Mouse (Mus musculus) hindbrain, embryonic 11.5 days (tissue): ENCODE data around the gene Ms4a15. TPM values are rescaled to one million over a fixed set of nuclear protein-coding genes. Genes with fewer than 3 reads are reported as not detected.
A peak's percentile ranks its signal among the peaks of the same experiment; 100 is the strongest.

ENCODE experiments used
- ATAC-seq: fragments of 200-750 bp; cut with Nextera tagmentation; 2 replicates; pipeline ENCODE4 v1.8.0; 2017; ENCODE audit warnings: mild to moderate bottlenecking, moderate TSS enrichment, moderate library complexity; ENCODE audit not compliant: low FRiP score
- DNase-seq: peaks from one replicate; pipeline ENCODE4 v3.0.0-alpha.2; 2015; ENCODE audit warnings: low spot score
- H3K27ac ChIP-seq: fragments of 300-500 bp; sonication (generic); 2 replicates; pipeline ENCODE4 v1.5.1; 2014; ENCODE audit warnings: mild to moderate bottlenecking, low read depth, low read length
- H3K27me3 ChIP-seq: fragments of 300-500 bp; sonication (generic); 2 replicates; pipeline ENCODE4 v1.6.1; 2014; ENCODE audit warnings: mild to moderate bottlenecking, low read length, moderate library complexity, mixed read lengths; ENCODE audit not compliant: control insufficient read depth, insufficient read depth
- H3K36me3 ChIP-seq: fragments of 300-500 bp; sonication (generic); 2 replicates; pipeline ENCODE4 v1.6.1; 2014; ENCODE audit warnings: mild to moderate bottlenecking, low read length, moderate library complexity, mixed read lengths; ENCODE audit not compliant: control insufficient read depth, insufficient read depth
- H3K4me1 ChIP-seq: fragments of 300-500 bp; sonication (generic); replicated peaks from 2 replicates; pipeline ENCODE4 v1.6.1; 2014; ENCODE audit warnings: low read length, mixed read lengths; ENCODE audit not compliant: control insufficient read depth, insufficient read depth
- H3K4me2 ChIP-seq: fragments of 300-500 bp; sonication (generic); replicated peaks from 2 replicates; pipeline ENCODE4 v1.6.1; 2014; ENCODE audit warnings: mild to moderate bottlenecking, low read depth, low read length
- H3K4me3 ChIP-seq: fragments of 300-500 bp; sonication (generic); 2 replicates; pipeline ENCODE4 v1.5.1; 2014; ENCODE audit warnings: low read depth, low read length
- H3K9ac ChIP-seq: fragments of 300-500 bp; sonication (generic); 2 replicates; pipeline ENCODE4 v1.6.1; 2014; ENCODE audit warnings: low read depth, low read length
- H3K9me3 ChIP-seq: fragments of 300-500 bp; sonication (generic); 2 replicates; pipeline ENCODE4 v1.6.1; 2016; ENCODE audit warnings: low read length; ENCODE audit not compliant: control insufficient read depth
- WGBS: fragments of 180-500 bp; shearing (Covaris S2); extraction: QIAGEN DNeasy Blood & Tissue Kit; methylation state at CpG from one replicate; pipeline ENCODE4 v1.1.7; 2014; 5-methylcytosine and 5-hydroxymethylcytosine counted together
- polyA plus RNA-seq: library from polyadenylated mRNA; unstranded; fragments of >200 nt; fragmentation: Nextera tagmentation; extraction: Ambion mirVana; gene quantifications from 2 replicates; pipeline ENCODE4 v1.2.1, GENCODE M21; 2014

Gene Ms4a15
- polyA plus RNA-seq, 1 experiment from 2014 or later: not detected

DNA sequence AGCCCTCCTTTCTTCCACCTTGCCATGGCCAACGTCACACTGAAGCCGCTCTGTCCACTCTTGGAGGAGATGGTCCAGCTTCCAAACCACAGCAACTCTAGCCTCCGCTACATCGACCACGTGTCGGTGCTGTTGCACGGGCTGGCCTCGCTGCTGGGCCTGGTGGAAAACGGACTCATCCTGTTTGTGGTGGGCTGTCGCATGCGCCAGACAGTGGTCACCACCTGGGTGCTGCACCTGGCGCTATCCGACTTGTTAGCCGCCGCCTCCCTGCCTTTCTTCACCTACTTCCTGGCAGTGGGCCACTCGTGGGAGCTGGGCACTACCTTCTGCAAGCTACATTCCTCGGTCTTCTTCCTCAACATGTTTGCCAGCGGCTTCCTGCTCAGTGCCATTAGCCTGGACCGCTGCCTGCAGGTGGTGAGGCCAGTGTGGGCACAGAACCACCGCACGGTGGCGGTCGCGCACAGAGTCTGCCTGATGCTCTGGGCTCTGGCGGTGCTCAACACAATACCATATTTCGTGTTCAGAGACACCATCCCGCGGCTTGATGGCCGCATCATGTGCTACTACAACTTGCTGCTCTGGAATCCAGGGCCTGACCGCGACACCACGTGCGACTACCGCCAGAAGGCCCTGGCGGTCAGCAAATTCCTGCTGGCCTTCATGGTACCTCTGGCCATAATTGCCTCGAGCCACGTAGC is 52.8 kb downstream of the Ms4a15 start:
- no peaks in the 10 kb centered on the region for H3K27me3 ChIP-seq
- peak overlapping the region; percentile 33 for H3K4me3 ChIP-seq
- H3K36me3 ChIP-seq: no peaks in the 10 kb centered on the region; the same call in 1 of the 2 replicates
- H3K4me2 ChIP-seq: peak overlapping the region; percentile 80
- ATAC-seq (peak; percentile 93), DNase-seq (peak; percentile 92)
- 17% methylated on average over 37 of the region's 37 CpGs for WGBS
- peak overlapping the region; percentile 72 for H3K9ac ChIP-seq
- peak overlapping the region; percentile 58 for H3K27ac ChIP-seq
- no peaks in the 10 kb centered on the region for H3K9me3 ChIP-seq
- H3K4me1 ChIP-seq: 0 out of 2 replicates have a peak, but pooled peaks cover 4% of the 10 kb centered on the region

DNA sequence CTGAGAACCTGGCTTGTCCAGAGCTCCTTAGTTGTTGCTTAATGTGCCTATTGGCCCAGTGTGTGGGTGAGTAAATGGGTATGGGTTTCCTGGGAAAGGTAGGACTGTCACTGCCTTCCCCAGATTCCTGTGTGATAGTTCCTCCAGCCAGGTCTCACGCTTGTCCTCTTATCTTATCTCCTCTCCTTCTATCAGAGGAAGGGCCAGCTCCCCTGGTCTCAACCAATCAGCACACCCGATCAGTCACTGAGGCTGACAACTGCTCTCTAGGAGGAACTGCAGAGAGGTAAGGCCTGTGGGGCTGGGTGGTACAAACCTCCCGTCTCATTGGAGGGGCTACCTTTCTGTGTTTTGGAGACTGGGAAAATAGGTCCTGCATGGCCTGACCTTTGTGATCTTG is 54.3 kb downstream of the Ms4a15 start:
- no peak overlapping the region for H3K4me3 ChIP-seq
- no peak for ATAC-seq

DNA sequence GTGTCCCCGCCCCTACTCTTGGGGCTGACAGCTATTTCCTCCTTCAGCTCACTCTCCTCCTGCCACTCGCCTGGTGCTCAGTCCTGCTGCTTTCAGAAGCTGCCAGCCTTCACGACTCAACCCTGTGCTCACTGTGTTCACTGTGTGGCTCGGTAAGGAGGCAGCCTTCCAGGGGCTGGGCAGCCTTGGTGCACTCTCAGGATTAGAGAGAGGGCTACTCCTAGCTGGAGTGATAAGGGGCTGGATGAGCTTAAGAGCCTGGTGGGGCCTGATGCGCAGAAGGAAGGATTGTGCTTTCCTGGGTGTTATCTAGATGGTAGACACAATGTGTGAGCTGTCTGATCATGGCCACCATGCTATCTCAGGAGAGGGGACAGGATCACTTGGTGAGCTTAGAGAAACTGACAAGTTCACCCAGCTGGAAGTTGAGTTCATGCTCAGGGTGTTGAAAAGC is 55.9 kb downstream of the Ms4a15 start, which contains the start of gene Ptgdr2:
TSS of gene Ptgdr2 (plus strand) at position 51 of the 454 bp plus-strand sequence.
- no peak for ATAC-seq
- H3K9me3 ChIP-seq: no peaks in the 10 kb centered on the region
- no peak within 1 kb of the TSS for H3K9ac ChIP-seq
- H3K36me3 ChIP-seq: no peaks in the 10 kb centered on the region
- 0 out of 2 replicates have a peak, but pooled peaks cover 4% of the 10 kb centered on the region for H3K4me1 ChIP-seq
- 58% methylated on average over 5 of the region's 5 CpGs for WGBS
- H3K27me3 ChIP-seq: no peaks in the 10 kb centered on the region
- H3K4me2 ChIP-seq: no peak within 1 kb of the TSS
- H3K4me3 ChIP-seq: no peak within 1 kb of the TSS
- DNase-seq: no peak
- H3K27ac ChIP-seq: no peak within 1 kb of the TSS

More for the DNA sequence above, 54.3 kb downstream of the Ms4a15 start:
- 0 out of 2 replicates have a peak, but pooled peaks cover 4% of the 10 kb centered on the region for H3K4me1 ChIP-seq
- no peak overlapping the region for H3K9ac ChIP-seq
- no peaks in the 10 kb centered on the region for H3K9me3 ChIP-seq
- 56% methylated on average over 3 of the region's 3 CpGs for WGBS
- no peak overlapping the region for H3K4me2 ChIP-seq
- H3K27ac ChIP-seq: no peak overlapping the region
- no peaks in the 10 kb centered on the region for H3K27me3 ChIP-seq
- no peak for DNase-seq
- no peaks in the 10 kb centered on the region; the same call in 1 of the 2 replicates for H3K36me3 ChIP-seq

DNA sequence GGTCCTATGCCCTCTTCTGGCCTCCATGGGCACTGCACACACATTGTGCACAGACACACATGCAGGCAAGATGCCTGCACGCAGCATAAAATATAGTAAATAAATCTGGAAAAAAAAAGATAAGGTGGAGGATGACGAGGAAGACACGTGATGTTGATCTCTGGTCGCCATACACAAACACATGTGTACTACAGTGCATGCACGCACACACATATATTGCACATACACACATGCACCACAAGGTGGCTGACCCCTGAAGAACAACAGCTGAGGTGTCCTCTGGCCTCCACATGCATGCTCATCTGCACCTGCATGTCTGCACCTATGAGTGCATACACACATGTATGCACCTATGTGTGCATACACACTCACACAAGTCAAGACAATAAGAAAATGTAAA is 57.0 kb downstream of the Ms4a15 start:
- Histone ChIP-seq H3K4me1 (no peaks in the 10 kb centered on the region), H3K9me3 (no peaks in the 10 kb centered on the region), H3K36me3 (no peaks in the 10 kb centered on the region), H3K4me3 (no peak overlapping the region), H3K9ac (no peak overlapping the region), H3K27me3 (no peaks in the 10 kb centered on the region), H3K4me2 (no peak overlapping the region), H3K27ac (no peak overlapping the region)
- DNase-seq (no peak), ATAC-seq (no peak)
- 91% methylated on average over 5 of the region's 5 CpGs for WGBS

DNA sequence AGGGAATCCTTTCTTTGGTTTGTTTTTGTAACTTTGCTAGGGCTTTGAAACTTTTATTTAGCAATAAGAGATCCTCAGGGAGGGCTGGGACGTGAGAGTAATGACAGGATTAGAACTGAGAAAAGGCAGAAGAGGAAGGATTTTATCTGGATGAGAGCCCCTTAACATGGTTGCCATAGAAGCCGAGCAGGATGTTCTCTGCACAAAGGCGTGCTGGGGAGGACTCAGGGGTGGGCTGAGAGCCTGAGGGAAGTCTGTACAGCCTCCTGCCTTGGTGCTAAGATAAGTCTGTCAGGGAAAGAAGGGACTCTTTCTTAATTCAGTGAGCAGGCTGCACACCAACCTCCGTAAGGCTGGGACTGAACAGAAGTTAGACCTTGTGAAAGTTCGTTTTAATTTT is 58.0 kb downstream of the Ms4a15 start:
- WGBS: 40% methylated on average over 5 of the region's 5 CpGs
- no peak for DNase-seq

DNA sequence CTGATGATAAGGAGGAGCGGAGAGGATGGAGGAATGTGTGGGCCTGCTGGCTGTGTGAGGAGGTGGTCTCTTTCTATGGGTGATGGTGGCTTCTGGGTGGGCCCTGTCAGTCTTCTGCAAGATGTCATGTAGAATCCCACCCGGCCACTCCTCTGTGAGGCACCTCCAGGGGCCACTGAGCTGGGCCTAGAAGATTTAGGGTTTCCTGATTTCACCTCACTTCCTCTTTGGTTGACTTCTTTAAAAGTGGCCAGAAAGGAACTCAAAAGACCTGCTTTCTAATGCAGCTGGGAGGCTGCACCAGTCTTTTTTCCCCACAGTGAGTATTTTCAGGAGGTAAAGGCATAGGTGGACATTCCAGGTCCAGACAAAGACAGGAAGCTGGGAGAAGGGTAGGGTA is 62.4 kb downstream of the Ms4a15 start:
- no peak overlapping the region for H3K27ac ChIP-seq
- no peak overlapping the region for H3K4me2 ChIP-seq
- DNase-seq (no peak), ATAC-seq (no peak)
- no peaks in the 10 kb centered on the region for H3K36me3 ChIP-seq
- H3K27me3 ChIP-seq: no peaks in the 10 kb centered on the region
- no peak overlapping the region for H3K9ac ChIP-seq
- no peaks in the 10 kb centered on the region for H3K9me3 ChIP-seq
- no peaks in the 10 kb centered on the region for H3K4me1 ChIP-seq
- WGBS: 96% methylated on average over 2 of the region's 2 CpGs
- no peak overlapping the region for H3K4me3 ChIP-seq

More for the DNA sequence above, 58.0 kb downstream of the Ms4a15 start:
- no peak for ATAC-seq
- Histone ChIP-seq H3K9ac (no peak overlapping the region), H3K4me2 (no peak overlapping the region), H3K4me1 (no peaks in the 10 kb centered on the region), H3K4me3 (no peak overlapping the region), H3K9me3 (no peaks in the 10 kb centered on the region), H3K27ac (no peak overlapping the region), H3K36me3 (no peaks in the 10 kb centered on the region), H3K27me3 (no peaks in the 10 kb centered on the region)

Other genes with a start within 250 kb of the Ms4a15 start
- not detected in 2 replicates for gene Cd6, start 163.2 kb downstream of the Ms4a15 start, polyA plus RNA-seq
- 0.13 and 0.37 TPM in 2 replicates for gene Slc15a3, start 153.5 kb downstream of the Ms4a15 start, polyA plus RNA-seq
- gene Tmem132a, start 123.3 kb downstream of the Ms4a15 start, polyA plus RNA-seq: 56.2 and 61.3 TPM in 2 replicates
- gene Tmem109, start 111.2 kb downstream of the Ms4a15 start, polyA plus RNA-seq: 44.1 and 44.9 TPM in 2 replicates
- 50.4 and 58.6 TPM in 2 replicates for gene Prpf19, start 98.0 kb downstream of the Ms4a15 start, polyA plus RNA-seq
- not detected in 2 replicates for gene Zp1, start 72.6 kb downstream of the Ms4a15 start, polyA plus RNA-seq
- 0.10 TPM in 1 of 2 replicates, not detected in the other for gene Ptgdr2, start 56.1 kb downstream of the Ms4a15 start, polyA plus RNA-seq
- gene Ccdc86, start 44.0 kb downstream of the Ms4a15 start, polyA plus RNA-seq: 17.5 and 20.1 TPM in 2 replicates
- gene Ms4a10, start 18.6 kb downstream of the Ms4a15 start, polyA plus RNA-seq: 0.17 TPM in 1 of 2 replicates, not detected in the other
- not detected in 2 replicates for gene Ms4a18, start 24.8 kb upstream of the Ms4a15 start, polyA plus RNA-seq
- gene Ms4a8a, start 87.9 kb upstream of the Ms4a15 start, polyA plus RNA-seq: not detected in 2 replicates
- not detected in 2 replicates for gene 1700017D01Rik, start 137.6 kb upstream of the Ms4a15 start, polyA plus RNA-seq
- gene 1700025F22Rik, start 172.1 kb upstream of the Ms4a15 start, polyA plus RNA-seq: not detected in 2 replicates
- gene Ms4a13, start 203.5 kb upstream of the Ms4a15 start, polyA plus RNA-seq: not detected in 2 replicates
- not detected in 2 replicates for gene Ms4a12, start 239.2 kb upstream of the Ms4a15 start, polyA plus RNA-seq